Mouse (Mus musculus): ENCODE results near the gene Gm20521. TPM values are rescaled to one million over a fixed set of nuclear protein-coding genes. Genes with fewer than 3 reads are reported as not detected.
A peak's percentile ranks its signal among the peaks of the same experiment; 100 is the strongest.

Gm20521 gene
- polyA plus RNA-seq, 1 experiment from 2014 or later = not detected

GRCm38 (mm10) chr14:54926401-54927158 lies 43.3 kb downstream of the Gm20521 start:
- H3K4me3 ChIP-seq (ENCODE audit: low read depth, low read length) = peak overlapping the region; percentile 31
- WGBS (ENCODE audit: insufficient replicate concordance) = under 1% methylated on average over 42 of the region's 58 CpGs
- H3K27ac ChIP-seq (ENCODE audit: low read length) = no peak overlapping the region
- no peaks in the 10 kb centered on the region for H3K9me3 ChIP-seq (replicated peaks; ENCODE audit: control insufficient read depth, low read length)
- H3K27me3 ChIP-seq (ENCODE audit: control insufficient read depth, insufficient read depth, low read depth, low read length) = peaks cover 56% of the 10 kb centered on the region
- no peaks in the 10 kb centered on the region for H3K36me3 ChIP-seq (ENCODE audit: control insufficient read depth, insufficient read depth)
- peak overlapping the region; percentile 45 for H3K4me2 ChIP-seq (ENCODE audit: low read depth, low read length)
- H3K9ac ChIP-seq (ENCODE audit: low read depth, low read length) = 0 out of 2 replicates have a peak overlapping the region, but pooled peaks have one; percentile 5
- ATAC-seq (ENCODE audit: low read depth) = no peak
- peaks cover 5% of the 10 kb centered on the region; the same call in 1 of the 2 replicates for H3K4me1 ChIP-seq (ENCODE audit: control insufficient read depth, low read depth, low read length)

GRCm38 (mm10) chr14:54927296-54927695 lies 44.1 kb downstream of the Gm20521 start:
- Histone ChIP-seq H3K4me3 (ENCODE audit: low read depth, low read length) (no peak overlapping the region), H3K27me3 (ENCODE audit: control insufficient read depth, insufficient read depth, low read depth, low read length) (peaks cover 55% of the 10 kb centered on the region), H3K9ac (ENCODE audit: low read depth, low read length) (no peak overlapping the region), H3K9me3 (replicated peaks; ENCODE audit: control insufficient read depth, low read length) (no peaks in the 10 kb centered on the region), H3K4me2 (ENCODE audit: low read depth, low read length) (no peak overlapping the region), H3K4me1 (ENCODE audit: control insufficient read depth, low read depth, low read length) (peaks cover 5% of the 10 kb centered on the region; the same call in 1 of the 2 replicates), H3K27ac (ENCODE audit: low read length) (no peak overlapping the region), H3K36me3 (ENCODE audit: control insufficient read depth, insufficient read depth) (no peaks in the 10 kb centered on the region)
- WGBS (ENCODE audit: insufficient replicate concordance) = 19% methylated on average over 7 of the region's 7 CpGs
- no peak for ATAC-seq (ENCODE audit: low read depth)

- Histone ChIP-seq H3K27ac (ENCODE audit: low read length) (no peak overlapping the region), H3K27me3 (ENCODE audit: control insufficient read depth, insufficient read depth, low read depth, low read length) (peaks cover 42% of the 10 kb centered on the region)
- WGBS (ENCODE audit: insufficient replicate concordance) = 44% methylated on average over 5 of the region's 5 CpGs
Measured at GRCm38 (mm10) chr14:54929801-54930200, 46.6 kb downstream of the Gm20521 start.

GRCm38 (mm10) chr14:54930431-54930830 lies 47.2 kb downstream of the Gm20521 start:
- Histone ChIP-seq H3K27ac (ENCODE audit: low read length) (no peak overlapping the region), H3K9me3 (replicated peaks; ENCODE audit: control insufficient read depth, low read length) (no peaks in the 10 kb centered on the region), H3K27me3 (ENCODE audit: control insufficient read depth, insufficient read depth, low read depth, low read length) (peaks cover 36% of the 10 kb centered on the region), H3K4me3 (ENCODE audit: low read depth, low read length) (no peak overlapping the region), H3K36me3 (ENCODE audit: control insufficient read depth, insufficient read depth) (no peaks in the 10 kb centered on the region), H3K4me1 (ENCODE audit: control insufficient read depth, low read depth, low read length) (no peaks in the 10 kb centered on the region), H3K9ac (ENCODE audit: low read depth, low read length) (no peak overlapping the region), H3K4me2 (ENCODE audit: low read depth, low read length) (no peak overlapping the region)
- ATAC-seq (ENCODE audit: low read depth) = no peak
- 15% methylated on average over 2 of the region's 2 CpGs for WGBS (ENCODE audit: insufficient replicate concordance)

More at GRCm38 (mm10) chr14:54929801-54930200, 46.6 kb downstream of the Gm20521 start:
- no peaks in the 10 kb centered on the region; the same call in 1 of the 2 replicates for H3K4me1 ChIP-seq (ENCODE audit: control insufficient read depth, low read depth, low read length)
- H3K36me3 ChIP-seq (ENCODE audit: control insufficient read depth, insufficient read depth) = no peaks in the 10 kb centered on the region
- no peak overlapping the region for H3K9ac ChIP-seq (ENCODE audit: low read depth, low read length)
- H3K9me3 ChIP-seq (replicated peaks; ENCODE audit: control insufficient read depth, low read length) = no peaks in the 10 kb centered on the region
- H3K4me2 ChIP-seq (ENCODE audit: low read depth, low read length) = no peak overlapping the region
- no peak for ATAC-seq (ENCODE audit: low read depth)
- no peak overlapping the region for H3K4me3 ChIP-seq (ENCODE audit: low read depth, low read length)

- no peaks in the 10 kb centered on the region for H3K36me3 ChIP-seq (ENCODE audit: control insufficient read depth, insufficient read depth)
- H3K9ac ChIP-seq (ENCODE audit: low read depth, low read length) = no peak within 1 kb of the TSS
- WGBS (ENCODE audit: insufficient replicate concordance) = 59% methylated on average over 6 of the region's 6 CpGs
- H3K27me3 ChIP-seq (ENCODE audit: control insufficient read depth, insufficient read depth, low read depth, low read length) = peaks cover 13% of the 10 kb centered on the region
- H3K9me3 ChIP-seq (replicated peaks; ENCODE audit: control insufficient read depth, low read length) = no peaks in the 10 kb centered on the region
- ATAC-seq (ENCODE audit: low read depth) = no peak
- H3K27ac ChIP-seq (ENCODE audit: low read length) = no peak within 1 kb of the TSS
- no peaks in the 10 kb centered on the region for H3K4me1 ChIP-seq (ENCODE audit: control insufficient read depth, low read depth, low read length)
- H3K4me2 ChIP-seq (ENCODE audit: low read depth, low read length) = no peak within 1 kb of the TSS
- no peak within 1 kb of the TSS for H3K4me3 ChIP-seq (ENCODE audit: low read depth, low read length)
Measured at GRCm38 (mm10) chr14:54932645-54933150, 49.5 kb downstream of the Gm20521 start, which contains the start of gene Il25. Gene Il25 (plus strand): TSS chr14:54932695.

- Histone ChIP-seq H3K4me1 (ENCODE audit: control insufficient read depth, low read depth, low read length) (no peaks in the 10 kb centered on the region), H3K9me3 (replicated peaks; ENCODE audit: control insufficient read depth, low read length) (no peaks in the 10 kb centered on the region), H3K36me3 (ENCODE audit: control insufficient read depth, insufficient read depth) (no peaks in the 10 kb centered on the region), H3K27me3 (ENCODE audit: control insufficient read depth, insufficient read depth, low read depth, low read length) (no peaks in the 10 kb centered on the region), H3K9ac (ENCODE audit: low read depth, low read length) (no peak within 1 kb of the TSS), H3K27ac (ENCODE audit: low read length) (no peak within 1 kb of the TSS), H3K4me3 (ENCODE audit: low read depth, low read length) (no peak within 1 kb of the TSS), H3K4me2 (ENCODE audit: low read depth, low read length) (no peak within 1 kb of the TSS)
- no peak for ATAC-seq (ENCODE audit: low read depth)
- WGBS (ENCODE audit: insufficient replicate concordance) = 28% methylated on average over 8 of the region's 8 CpGs
Measured at GRCm38 (mm10) chr14:54935904-54936830, 52.9 kb downstream of the Gm20521 start, which contains the start of gene Cmtm5. Gene Cmtm5 (plus strand): TSS chr14:54936261.

- WGBS (ENCODE audit: insufficient replicate concordance) = 30% methylated on average over 6 of the region's 6 CpGs
- H3K27ac ChIP-seq (ENCODE audit: low read length) = no peak overlapping the region
- no peaks in the 10 kb centered on the region for H3K27me3 ChIP-seq (ENCODE audit: control insufficient read depth, insufficient read depth, low read depth, low read length)
- ATAC-seq (ENCODE audit: low read depth) = no peak
- no peaks in the 10 kb centered on the region for H3K9me3 ChIP-seq (replicated peaks; ENCODE audit: control insufficient read depth, low read length)
- no peak overlapping the region for H3K4me2 ChIP-seq (ENCODE audit: low read depth, low read length)
- no peak overlapping the region for H3K9ac ChIP-seq (ENCODE audit: low read depth, low read length)
- H3K4me3 ChIP-seq (ENCODE audit: low read depth, low read length) = no peak overlapping the region
- no peaks in the 10 kb centered on the region for H3K36me3 ChIP-seq (ENCODE audit: control insufficient read depth, insufficient read depth)
- H3K4me1 ChIP-seq (ENCODE audit: control insufficient read depth, low read depth, low read length) = no peaks in the 10 kb centered on the region
Measured at GRCm38 (mm10) chr14:54936831-54937160, 53.6 kb downstream of the Gm20521 start.

- no peak overlapping the region for H3K4me3 ChIP-seq (ENCODE audit: low read depth, low read length)
- ATAC-seq (ENCODE audit: low read depth) = no peak
- H3K9me3 ChIP-seq (replicated peaks; ENCODE audit: control insufficient read depth, low read length) = no peaks in the 10 kb centered on the region
- no peak overlapping the region for H3K4me2 ChIP-seq (ENCODE audit: low read depth, low read length)
- H3K27me3 ChIP-seq (ENCODE audit: control insufficient read depth, insufficient read depth, low read depth, low read length) = no peaks in the 10 kb centered on the region
- WGBS (ENCODE audit: insufficient replicate concordance) = 68% methylated on average over 16 of the region's 16 CpGs
- H3K27ac ChIP-seq (ENCODE audit: low read length) = no peak overlapping the region
- no peaks in the 10 kb centered on the region for H3K36me3 ChIP-seq (ENCODE audit: control insufficient read depth, insufficient read depth)
- H3K9ac ChIP-seq (ENCODE audit: low read depth, low read length) = no peak overlapping the region
- no peaks in the 10 kb centered on the region for H3K4me1 ChIP-seq (ENCODE audit: control insufficient read depth, low read depth, low read length)
Measured at GRCm38 (mm10) chr14:54937361-54938182, 54.3 kb downstream of the Gm20521 start.

Data from liver, embryonic 16.5 days (tissue).